Mouse (Mus musculus): ENCODE results near the gene Khdc1a. TPM values are rescaled to one million over a fixed set of nuclear protein-coding genes. Genes with fewer than 3 reads are reported as not detected.

The Khdc1a gene
- polyA plus RNA-seq (2015; fragmentation: Nextera tagmentation; extraction: Ambion mirVana): 0.59 and 1.1 TPM in 2 replicates

- H3K9ac ChIP-seq (ENCODE audit: low read length): no peak within 1 kb of the TSS
- H3K4me2 ChIP-seq (ENCODE audit: low read depth, low read length): no peak within 1 kb of the TSS
- H3K9me3 ChIP-seq (replicated peaks; ENCODE audit: control insufficient read depth, low read length): no peaks in the 10 kb centered on the region
- WGBS: 75% methylated on average over 2 of the region's 2 CpGs
- no peak within 1 kb of the TSS for H3K4me3 ChIP-seq (ENCODE audit: low read length)
- H3K36me3 ChIP-seq (ENCODE audit: control insufficient read depth, insufficient read depth): no peaks in the 10 kb centered on the region
- no peak within 1 kb of the TSS for H3K27ac ChIP-seq (ENCODE audit: low read length)
- no peaks in the 10 kb centered on the region for H3K27me3 ChIP-seq (ENCODE audit: control insufficient read depth, insufficient read depth, low read length)
- ATAC-seq (replicated peaks; ENCODE audit: extremely low read depth, insufficient read depth, low FRiP score): no peak
- no peaks in the 10 kb centered on the region for H3K4me1 ChIP-seq (ENCODE audit: control insufficient read depth, insufficient read depth, low read length)
These were observed at the start of gene Khdc1a for GRCm38 (mm10) chr1:21349341-21349740. Gene Khdc1a (plus strand): TSS chr1:21349641.

- Histone ChIP-seq H3K27me3 (ENCODE audit: control insufficient read depth, insufficient read depth, low read length) (no peaks in the 10 kb centered on the region), H3K4me3 (ENCODE audit: low read length) (no peak overlapping the region), H3K4me1 (ENCODE audit: control insufficient read depth, insufficient read depth, low read length) (no peaks in the 10 kb centered on the region), H3K27ac (ENCODE audit: low read length) (no peak overlapping the region), H3K4me2 (ENCODE audit: low read depth, low read length) (no peak overlapping the region), H3K9ac (ENCODE audit: low read length) (no peak overlapping the region), H3K36me3 (ENCODE audit: control insufficient read depth, insufficient read depth) (no peaks in the 10 kb centered on the region), H3K9me3 (replicated peaks; ENCODE audit: control insufficient read depth, low read length) (no peaks in the 10 kb centered on the region)
- ATAC-seq (replicated peaks; ENCODE audit: extremely low read depth, insufficient read depth, low FRiP score): no peak
- WGBS: 59% methylated on average over 3 of the region's 3 CpGs
These were observed 49.6 kb upstream of the Khdc1a start for GRCm38 (mm10) chr1:21299826-21300225.

GRCm38 (mm10) chr1:21301686-21302085 is 47.8 kb upstream of the Khdc1a start:
- 66% methylated on average over 3 of the region's 3 CpGs for WGBS

GRCm38 (mm10) chr1:21304174-21304573 is 45.3 kb upstream of the Khdc1a start:
- H3K4me3 ChIP-seq (ENCODE audit: low read length): no peak overlapping the region
- ATAC-seq (replicated peaks; ENCODE audit: extremely low read depth, insufficient read depth, low FRiP score): no peak
- no peaks in the 10 kb centered on the region for H3K36me3 ChIP-seq (ENCODE audit: control insufficient read depth, insufficient read depth)
- no peak overlapping the region for H3K9ac ChIP-seq (ENCODE audit: low read length)
- H3K27me3 ChIP-seq (ENCODE audit: control insufficient read depth, insufficient read depth, low read length): no peaks in the 10 kb centered on the region
- no peak overlapping the region for H3K4me2 ChIP-seq (ENCODE audit: low read depth, low read length)
- H3K4me1 ChIP-seq (ENCODE audit: control insufficient read depth, insufficient read depth, low read length): no peaks in the 10 kb centered on the region
- no peaks in the 10 kb centered on the region for H3K9me3 ChIP-seq (replicated peaks; ENCODE audit: control insufficient read depth, low read length)
- H3K27ac ChIP-seq (ENCODE audit: low read length): no peak overlapping the region
- 62% methylated on average over 3 of the region's 3 CpGs for WGBS

More at GRCm38 (mm10) chr1:21301686-21302085, 47.8 kb upstream of the Khdc1a start:
- H3K4me1 ChIP-seq (ENCODE audit: control insufficient read depth, insufficient read depth, low read length): no peaks in the 10 kb centered on the region
- no peaks in the 10 kb centered on the region for H3K27me3 ChIP-seq (ENCODE audit: control insufficient read depth, insufficient read depth, low read length)
- no peak overlapping the region for H3K4me3 ChIP-seq (ENCODE audit: low read length)
- H3K4me2 ChIP-seq (ENCODE audit: low read depth, low read length): no peak overlapping the region
- H3K27ac ChIP-seq (ENCODE audit: low read length): no peak overlapping the region
- ATAC-seq (replicated peaks; ENCODE audit: extremely low read depth, insufficient read depth, low FRiP score): no peak
- no peaks in the 10 kb centered on the region for H3K9me3 ChIP-seq (replicated peaks; ENCODE audit: control insufficient read depth, low read length)
- H3K9ac ChIP-seq (ENCODE audit: low read length): no peak overlapping the region
- H3K36me3 ChIP-seq (ENCODE audit: control insufficient read depth, insufficient read depth): no peaks in the 10 kb centered on the region

GRCm38 (mm10) chr1:21304646-21305045 is 44.8 kb upstream of the Khdc1a start:
- Histone ChIP-seq H3K4me1 (ENCODE audit: control insufficient read depth, insufficient read depth, low read length) (no peaks in the 10 kb centered on the region), H3K9me3 (replicated peaks; ENCODE audit: control insufficient read depth, low read length) (no peaks in the 10 kb centered on the region), H3K4me3 (ENCODE audit: low read length) (no peak overlapping the region), H3K27ac (ENCODE audit: low read length) (no peak overlapping the region), H3K4me2 (ENCODE audit: low read depth, low read length) (no peak overlapping the region), H3K9ac (ENCODE audit: low read length) (no peak overlapping the region), H3K27me3 (ENCODE audit: control insufficient read depth, insufficient read depth, low read length) (no peaks in the 10 kb centered on the region), H3K36me3 (ENCODE audit: control insufficient read depth, insufficient read depth) (no peaks in the 10 kb centered on the region)
- ATAC-seq (replicated peaks; ENCODE audit: extremely low read depth, insufficient read depth, low FRiP score): no peak
- 75% methylated on average over 4 of the region's 4 CpGs for WGBS

- no peak overlapping the region for H3K27ac ChIP-seq (ENCODE audit: low read length)
- no peak overlapping the region for H3K9ac ChIP-seq (ENCODE audit: low read length)
- H3K4me1 ChIP-seq (ENCODE audit: control insufficient read depth, insufficient read depth, low read length): no peaks in the 10 kb centered on the region
- WGBS: 86% methylated on average over 3 of the region's 3 CpGs
- H3K27me3 ChIP-seq (ENCODE audit: control insufficient read depth, insufficient read depth, low read length): no peaks in the 10 kb centered on the region
- H3K4me3 ChIP-seq (ENCODE audit: low read length): no peak overlapping the region
- no peak overlapping the region for H3K4me2 ChIP-seq (ENCODE audit: low read depth, low read length)
- no peaks in the 10 kb centered on the region for H3K36me3 ChIP-seq (ENCODE audit: control insufficient read depth, insufficient read depth)
- ATAC-seq (replicated peaks; ENCODE audit: extremely low read depth, insufficient read depth, low FRiP score): no peak
- H3K9me3 ChIP-seq (replicated peaks; ENCODE audit: control insufficient read depth, low read length): no peaks in the 10 kb centered on the region
These were observed 44.0 kb upstream of the Khdc1a start for GRCm38 (mm10) chr1:21305443-21305842.

GRCm38 (mm10) chr1:21314336-21314735 is 35.1 kb upstream of the Khdc1a start:
- WGBS: 85% methylated on average over 2 of the region's 2 CpGs
- Histone ChIP-seq H3K4me1 (ENCODE audit: control insufficient read depth, insufficient read depth, low read length) (no peaks in the 10 kb centered on the region), H3K9ac (ENCODE audit: low read length) (no peak overlapping the region), H3K36me3 (ENCODE audit: control insufficient read depth, insufficient read depth) (no peaks in the 10 kb centered on the region), H3K4me3 (ENCODE audit: low read length) (no peak overlapping the region), H3K27ac (ENCODE audit: low read length) (no peak overlapping the region), H3K27me3 (ENCODE audit: control insufficient read depth, insufficient read depth, low read length) (no peaks in the 10 kb centered on the region), H3K4me2 (ENCODE audit: low read depth, low read length) (no peak overlapping the region), H3K9me3 (replicated peaks; ENCODE audit: control insufficient read depth, low read length) (no peaks in the 10 kb centered on the region)
- no peak for ATAC-seq (replicated peaks; ENCODE audit: extremely low read depth, insufficient read depth, low FRiP score)

- Histone ChIP-seq H3K4me2 (ENCODE audit: low read depth, low read length) (no peak overlapping the region), H3K4me1 (ENCODE audit: control insufficient read depth, insufficient read depth, low read length) (no peaks in the 10 kb centered on the region), H3K27ac (ENCODE audit: low read length) (no peak overlapping the region), H3K9me3 (replicated peaks; ENCODE audit: control insufficient read depth, low read length) (no peaks in the 10 kb centered on the region), H3K4me3 (ENCODE audit: low read length) (no peak overlapping the region), H3K9ac (ENCODE audit: low read length) (no peak overlapping the region), H3K36me3 (ENCODE audit: control insufficient read depth, insufficient read depth) (no peaks in the 10 kb centered on the region), H3K27me3 (ENCODE audit: control insufficient read depth, insufficient read depth, low read length) (no peaks in the 10 kb centered on the region)
- ATAC-seq (replicated peaks; ENCODE audit: extremely low read depth, insufficient read depth, low FRiP score): no peak
- WGBS: 81% methylated on average over 2 of the region's 2 CpGs
These were observed 33.7 kb upstream of the Khdc1a start for GRCm38 (mm10) chr1:21315756-21316155.

GRCm38 (mm10) chr1:21316305-21316704 is 33.1 kb upstream of the Khdc1a start:
- H3K4me1 ChIP-seq (ENCODE audit: control insufficient read depth, insufficient read depth, low read length): no peaks in the 10 kb centered on the region
- H3K4me3 ChIP-seq (ENCODE audit: low read length): no peak overlapping the region
- no peaks in the 10 kb centered on the region for H3K27me3 ChIP-seq (ENCODE audit: control insufficient read depth, insufficient read depth, low read length)
- no peak overlapping the region for H3K27ac ChIP-seq (ENCODE audit: low read length)
- ATAC-seq (replicated peaks; ENCODE audit: extremely low read depth, insufficient read depth, low FRiP score): no peak
- no peaks in the 10 kb centered on the region for H3K36me3 ChIP-seq (ENCODE audit: control insufficient read depth, insufficient read depth)
- WGBS: 67% methylated on average over 2 of the region's 2 CpGs
- H3K9ac ChIP-seq (ENCODE audit: low read length): no peak overlapping the region
- H3K9me3 ChIP-seq (replicated peaks; ENCODE audit: control insufficient read depth, low read length): no peaks in the 10 kb centered on the region
- no peak overlapping the region for H3K4me2 ChIP-seq (ENCODE audit: low read depth, low read length)

GRCm38 (mm10) chr1:21318202-21318601 is 31.2 kb upstream of the Khdc1a start:
- no peak for ATAC-seq (replicated peaks; ENCODE audit: extremely low read depth, insufficient read depth, low FRiP score)
- no peaks in the 10 kb centered on the region for H3K9me3 ChIP-seq (replicated peaks; ENCODE audit: control insufficient read depth, low read length)
- H3K36me3 ChIP-seq (ENCODE audit: control insufficient read depth, insufficient read depth): no peaks in the 10 kb centered on the region
- H3K27ac ChIP-seq (ENCODE audit: low read length): no peak overlapping the region
- H3K9ac ChIP-seq (ENCODE audit: low read length): no peak overlapping the region
- H3K4me3 ChIP-seq (ENCODE audit: low read length): no peak overlapping the region
- H3K4me2 ChIP-seq (ENCODE audit: low read depth, low read length): no peak overlapping the region
- H3K4me1 ChIP-seq (ENCODE audit: control insufficient read depth, insufficient read depth, low read length): no peaks in the 10 kb centered on the region
- H3K27me3 ChIP-seq (ENCODE audit: control insufficient read depth, insufficient read depth, low read length): no peaks in the 10 kb centered on the region
